Mouse (Mus musculus) ES-Bruce4 (cell line): ENCODE results near the gene Sestd1.

ENCODE experiments used
- CTCF ChIP-seq: IDR thresholded peaks from one replicate; pipeline ENCODE4 v1.8.1; 2011; ENCODE audit warnings: low read depth, low read length
- EP300 ChIP-seq: IDR thresholded peaks from 2 replicates; pipeline ENCODE4 v1.6.1; 2011; ENCODE audit warnings: low read depth, low read length; ENCODE audit not compliant: insufficient read depth
- POLR2A ChIP-seq: IDR thresholded peaks from one replicate; pipeline ENCODE4 v1.8.1; 2011; ENCODE audit warnings: low read length; ENCODE audit not compliant: insufficient read depth

DNA sequence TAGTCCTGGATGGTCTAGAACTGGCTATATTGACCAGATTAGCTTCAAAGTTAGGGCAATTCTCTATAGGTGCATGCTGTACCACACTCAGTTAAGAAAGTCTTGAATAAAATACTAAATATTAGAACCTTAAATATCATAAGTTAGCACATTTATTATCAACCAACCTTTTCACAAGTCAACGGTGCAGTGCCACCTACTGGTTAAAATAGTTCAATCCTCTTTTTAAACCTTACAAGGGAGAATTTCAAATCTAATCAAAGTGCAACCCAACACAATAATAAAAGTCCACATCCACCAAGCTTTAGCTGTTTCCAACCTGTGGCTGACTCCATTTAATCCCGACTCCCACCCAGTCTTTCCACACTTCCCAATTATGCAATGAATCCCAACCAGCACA, 76.5 kb downstream of the Sestd1 start:
- TF ChIP-seq CTCF = no peak
- no peak for TF ChIP-seq POLR2A
- no peak for TF ChIP-seq EP300
